Mouse (Mus musculus) right cerebral cortex, adult 18-20 months (tissue): ENCODE measurements at regions not wholly inside any gene's neighbourhood (a gene's known extent, or its start where the extent isn't known, plus 50 kb on each side); places are given as distances from the start of the nearest gene placed in this dataset.

Experiments
- DNase-seq: peaks from one replicate; pipeline ENCODE4 v3.0.0; 2022; ENCODE audit warnings: mixed read lengths

GRCm38 (mm10) chr7:143951172-143951571, 50.6 kb upstream of the Shank2 start:
- DNase-seq: peak; percentile 7
